1 mouse cellular context compared by ENCODE assay signal in genomic region chr12:64917578-64918471, GRCm38 (mm10).
TF ChIP-seq lines count a peak whose summit lies in the region.

Gene Gm527 (plus strand): TSS chr12:64917906.

TF ChIP-seq in CH12.LX, 34 proteins besides CTCF, POLR2A, EP300 and RAD21 (continued from another document):
- TF ChIP-seq E2F4 (IDR thresholded peaks at IDR 0.05; ENCODE audit: insufficient replicate concordance, low read depth, low read length), result no peak
- TF ChIP-seq ZKSCAN1 (IDR thresholded peaks at IDR 0.05; ENCODE audit: borderline replicate concordance, low read depth, low read length), result no peak
- TF ChIP-seq ZNF384 (IDR thresholded peaks at IDR 0.05; ENCODE audit: low read depth, low read length), result no peak
- no peak for TF ChIP-seq PAX5 (IDR thresholded peaks at IDR 0.05; ENCODE audit: low read length)
- no peak for TF ChIP-seq JUN (IDR thresholded peaks at IDR 0.05; ENCODE audit: insufficient read depth, low read depth, low read length)
- peak; percentile 27 for TF ChIP-seq MXI1 (IDR thresholded peaks at IDR 0.05; ENCODE audit: low read depth, low read length)
- no peak for TF ChIP-seq JUND (conservative IDR thresholded peaks at IDR 0.05; ENCODE audit: low read depth, low read length)
- peak; percentile 39; the same call in 1 of the 2 replicates for TF ChIP-seq BHLHE40 (IDR thresholded peaks at IDR 0.05; ENCODE audit: low read depth, low read length)
- no peak for TF ChIP-seq NELFE (IDR thresholded peaks at IDR 0.05; ENCODE audit: low read depth, low read length)
- no peak for TF ChIP-seq POLR2AphosphoS2 (IDR thresholded peaks at IDR 0.05; ENCODE audit: low read depth, low read length)
TF ChIP-seq in CH12.LX: peak in this region for 10.
